Mouse (Mus musculus): ENCODE data around the gene Dis3l2. TPM values are rescaled to one million over a fixed set of nuclear protein-coding genes. Genes with fewer than 3 reads are reported as not detected.

The Dis3l2 gene
- polyA plus RNA-seq, 1 experiment from 2014 or later = 40.6 TPM

DNA sequence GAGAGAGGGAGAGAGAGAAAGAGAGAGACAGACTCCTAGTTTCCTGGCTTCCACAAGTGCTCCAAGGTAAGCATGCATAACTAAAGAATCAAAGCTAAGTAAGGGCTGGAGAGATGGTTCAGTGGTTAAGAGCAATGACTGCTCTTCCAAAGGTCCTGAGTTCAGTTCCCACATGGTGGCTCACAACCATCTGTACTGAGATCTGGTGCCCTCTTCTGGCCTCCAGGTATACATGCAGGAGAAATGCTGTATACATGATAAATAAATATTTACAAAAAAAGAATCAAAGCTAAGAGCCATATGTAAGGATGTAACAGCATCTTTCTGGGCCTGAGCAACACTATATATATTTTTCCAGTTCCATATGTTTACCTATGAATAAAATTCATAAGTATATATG, 357.3 kb downstream of the Dis3l2 start:
- DNase-seq (ENCODE audit: low spot score) = no peak
- Histone ChIP-seq H3K9ac (ENCODE audit: low read length) (no peak overlapping the region), H3K9me3 (ENCODE audit: control insufficient read depth, low read length) (no peaks in the 10 kb centered on the region), H3K27me3 (ENCODE audit: control insufficient read depth, insufficient read depth, low read length) (no peaks in the 10 kb centered on the region), H3K4me3 (ENCODE audit: low read depth, low read length) (no peak overlapping the region), H3K27ac (ENCODE audit: low read depth, low read length) (no peak overlapping the region), H3K4me2 (ENCODE audit: low read depth, low read length, severe bottlenecking) (no peak overlapping the region), H3K36me3 (ENCODE audit: control insufficient read depth, insufficient read depth, low read length) (no peaks in the 10 kb centered on the region), H3K4me1 (replicated peaks; ENCODE audit: control insufficient read depth, insufficient read depth, low read length) (no peaks in the 10 kb centered on the region)
- no peak for ATAC-seq (replicated peaks; ENCODE audit: low FRiP score)

- peak; percentile 64 for DNase-seq (ENCODE audit: low spot score)
- no peak overlapping the region for H3K4me2 ChIP-seq (ENCODE audit: low read depth, low read length, severe bottlenecking)
- H3K4me3 ChIP-seq (ENCODE audit: low read depth, low read length) = no peak overlapping the region
- H3K36me3 ChIP-seq (ENCODE audit: control insufficient read depth, insufficient read depth, low read length) = no peaks in the 10 kb centered on the region
- WGBS = 52% methylated on average over 16 of the region's 16 CpGs
- H3K4me1 ChIP-seq (replicated peaks; ENCODE audit: control insufficient read depth, insufficient read depth, low read length) = no peaks in the 10 kb centered on the region
- no peaks in the 10 kb centered on the region for H3K27me3 ChIP-seq (ENCODE audit: control insufficient read depth, insufficient read depth, low read length)
- H3K9me3 ChIP-seq (ENCODE audit: control insufficient read depth, low read length) = no peaks in the 10 kb centered on the region
- no peak overlapping the region for H3K27ac ChIP-seq (ENCODE audit: low read depth, low read length)
- no peak overlapping the region for H3K9ac ChIP-seq (ENCODE audit: low read length)
- no peak; the same call in 1 of the 2 replicates for ATAC-seq (replicated peaks; ENCODE audit: low FRiP score)
Measured at GRCm38 (mm10) chr1:87070720-87071119, 367.1 kb downstream of the Dis3l2 start.

DNA sequence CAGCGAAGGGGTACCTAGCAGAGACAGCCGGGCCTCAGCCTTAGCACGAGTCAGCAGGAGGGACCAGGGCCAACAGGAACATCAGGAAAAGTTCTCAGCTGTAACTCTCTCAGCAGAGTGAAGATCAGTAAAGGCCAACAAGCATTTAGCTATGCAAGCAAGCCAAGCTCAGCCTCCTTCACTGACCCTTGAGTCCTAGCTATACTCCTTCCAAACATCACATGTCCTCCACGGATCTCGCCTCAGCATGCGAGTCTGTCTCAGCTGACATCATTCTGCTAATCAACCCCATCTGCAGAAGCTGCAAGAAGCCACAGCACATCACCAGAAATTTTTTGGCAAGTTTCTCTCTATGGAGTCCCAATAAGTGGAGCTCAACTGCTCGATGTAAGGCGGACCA, 370.2 kb downstream of the Dis3l2 start:
- Histone ChIP-seq H3K9me3 (ENCODE audit: control insufficient read depth, low read length) (no peaks in the 10 kb centered on the region), H3K9ac (ENCODE audit: low read length) (no peak overlapping the region), H3K27ac (ENCODE audit: low read depth, low read length) (no peak overlapping the region), H3K27me3 (ENCODE audit: control insufficient read depth, insufficient read depth, low read length) (no peaks in the 10 kb centered on the region), H3K4me1 (replicated peaks; ENCODE audit: control insufficient read depth, insufficient read depth, low read length) (no peaks in the 10 kb centered on the region), H3K4me2 (ENCODE audit: low read depth, low read length, severe bottlenecking) (no peak overlapping the region), H3K4me3 (ENCODE audit: low read depth, low read length) (no peak overlapping the region), H3K36me3 (ENCODE audit: control insufficient read depth, insufficient read depth, low read length) (no peaks in the 10 kb centered on the region)
- WGBS = 94% methylated on average over 8 of the region's 8 CpGs
- ATAC-seq (replicated peaks; ENCODE audit: low FRiP score) (no peak), DNase-seq (ENCODE audit: low spot score) (no peak)

DNA sequence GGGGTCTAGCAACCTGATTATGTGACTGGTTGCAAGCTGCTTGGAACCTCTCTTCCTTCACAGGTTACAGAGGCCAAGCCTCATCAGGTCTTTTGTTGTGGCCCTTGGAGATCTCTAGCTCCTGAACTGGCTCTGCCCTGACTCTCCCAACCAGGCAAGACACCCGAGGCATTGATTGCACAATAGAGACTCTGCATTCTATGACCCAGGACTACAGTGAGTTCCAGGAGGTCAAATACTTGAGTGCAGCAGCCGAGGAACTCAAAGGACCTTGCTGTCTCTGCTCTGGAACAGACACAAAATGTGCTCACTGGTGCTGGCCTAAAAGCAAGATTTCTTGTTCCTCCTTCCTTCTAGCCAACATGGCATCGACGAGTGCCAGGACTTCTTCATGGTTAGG, 382.6 kb downstream of the Dis3l2 start:
- Histone ChIP-seq H3K4me1 (replicated peaks; ENCODE audit: control insufficient read depth, insufficient read depth, low read length) (no peaks in the 10 kb centered on the region), H3K27ac (ENCODE audit: low read depth, low read length) (no peak overlapping the region), H3K4me3 (ENCODE audit: low read depth, low read length) (no peak overlapping the region), H3K36me3 (ENCODE audit: control insufficient read depth, insufficient read depth, low read length) (no peaks in the 10 kb centered on the region), H3K9ac (ENCODE audit: low read length) (no peak overlapping the region), H3K9me3 (ENCODE audit: control insufficient read depth, low read length) (no peaks in the 10 kb centered on the region), H3K27me3 (ENCODE audit: control insufficient read depth, insufficient read depth, low read length) (no peaks in the 10 kb centered on the region), H3K4me2 (ENCODE audit: low read depth, low read length, severe bottlenecking) (no peak overlapping the region)
- ATAC-seq (replicated peaks; ENCODE audit: low FRiP score) = no peak
- 78% methylated on average over 4 of the region's 4 CpGs for WGBS
- DNase-seq (ENCODE audit: low spot score) = no peak

GRCm38 (mm10) chr1:87086964-87087363, 383.4 kb downstream of the Dis3l2 start:
- H3K27ac ChIP-seq (ENCODE audit: low read depth, low read length) = no peak overlapping the region
- no peaks in the 10 kb centered on the region for H3K4me1 ChIP-seq (replicated peaks; ENCODE audit: control insufficient read depth, insufficient read depth, low read length)
- H3K36me3 ChIP-seq (ENCODE audit: control insufficient read depth, insufficient read depth, low read length) = no peaks in the 10 kb centered on the region
- H3K4me2 ChIP-seq (ENCODE audit: low read depth, low read length, severe bottlenecking) = no peak overlapping the region
- DNase-seq (ENCODE audit: low spot score) (no peak), ATAC-seq (replicated peaks; ENCODE audit: low FRiP score) (no peak)
- no peak overlapping the region for H3K9ac ChIP-seq (ENCODE audit: low read length)
- no peaks in the 10 kb centered on the region for H3K27me3 ChIP-seq (ENCODE audit: control insufficient read depth, insufficient read depth, low read length)
- H3K9me3 ChIP-seq (ENCODE audit: control insufficient read depth, low read length) = no peaks in the 10 kb centered on the region
- no peak overlapping the region for H3K4me3 ChIP-seq (ENCODE audit: low read depth, low read length)
- WGBS = 74% methylated on average over 17 of the region's 17 CpGs

GRCm38 (mm10) chr1:87089251-87089650, 385.6 kb downstream of the Dis3l2 start:
- Histone ChIP-seq H3K27me3 (ENCODE audit: control insufficient read depth, insufficient read depth, low read length) (no peaks in the 10 kb centered on the region), H3K9ac (ENCODE audit: low read length) (no peak overlapping the region), H3K9me3 (ENCODE audit: control insufficient read depth, low read length) (no peaks in the 10 kb centered on the region), H3K27ac (ENCODE audit: low read depth, low read length) (no peak overlapping the region), H3K36me3 (ENCODE audit: control insufficient read depth, insufficient read depth, low read length) (no peaks in the 10 kb centered on the region), H3K4me3 (ENCODE audit: low read depth, low read length) (no peak overlapping the region), H3K4me2 (ENCODE audit: low read depth, low read length, severe bottlenecking) (no peak overlapping the region), H3K4me1 (replicated peaks; ENCODE audit: control insufficient read depth, insufficient read depth, low read length) (no peaks in the 10 kb centered on the region)
- WGBS = 87% methylated on average over 11 of the region's 11 CpGs
- DNase-seq (ENCODE audit: low spot score) (no peak), ATAC-seq (replicated peaks; ENCODE audit: low FRiP score) (no peak)

GRCm38 (mm10) chr1:87089828-87090227, 386.2 kb downstream of the Dis3l2 start, which contains the start of gene Alppl2:
Alppl2 (minus strand) TSS chr1:87089928.
- ATAC-seq (replicated peaks; ENCODE audit: low FRiP score) = no peak
- WGBS = 81% methylated on average over 4 of the region's 4 CpGs

GRCm38 (mm10) chr1:87095642-87096041, 392.0 kb downstream of the Dis3l2 start:
- ATAC-seq (replicated peaks; ENCODE audit: low FRiP score) (no peak), DNase-seq (ENCODE audit: low spot score) (no peak)
- no peak overlapping the region for H3K27ac ChIP-seq (ENCODE audit: low read depth, low read length)
- no peaks in the 10 kb centered on the region for H3K36me3 ChIP-seq (ENCODE audit: control insufficient read depth, insufficient read depth, low read length)
- no peak overlapping the region for H3K4me2 ChIP-seq (ENCODE audit: low read depth, low read length, severe bottlenecking)
- no peak overlapping the region for H3K9ac ChIP-seq (ENCODE audit: low read length)
- WGBS = 78% methylated on average over 8 of the region's 8 CpGs
- H3K4me1 ChIP-seq (replicated peaks; ENCODE audit: control insufficient read depth, insufficient read depth, low read length) = no peaks in the 10 kb centered on the region
- peaks cover 3% of the 10 kb centered on the region; the same call in 1 of the 2 replicates for H3K27me3 ChIP-seq (ENCODE audit: control insufficient read depth, insufficient read depth, low read length)
- no peaks in the 10 kb centered on the region for H3K9me3 ChIP-seq (ENCODE audit: control insufficient read depth, low read length)
- H3K4me3 ChIP-seq (ENCODE audit: low read depth, low read length) = no peak overlapping the region

More at GRCm38 (mm10) chr1:87089828-87090227, 386.2 kb downstream of the Dis3l2 start, which contains the start of gene Alppl2:
- no peak for DNase-seq (ENCODE audit: low spot score)
- Histone ChIP-seq H3K27me3 (ENCODE audit: control insufficient read depth, insufficient read depth, low read length) (no peaks in the 10 kb centered on the region), H3K36me3 (ENCODE audit: control insufficient read depth, insufficient read depth, low read length) (no peaks in the 10 kb centered on the region), H3K9me3 (ENCODE audit: control insufficient read depth, low read length) (no peaks in the 10 kb centered on the region), H3K4me1 (replicated peaks; ENCODE audit: control insufficient read depth, insufficient read depth, low read length) (no peaks in the 10 kb centered on the region), H3K4me2 (ENCODE audit: low read depth, low read length, severe bottlenecking) (no peak within 1 kb of the TSS), H3K4me3 (ENCODE audit: low read depth, low read length) (no peak within 1 kb of the TSS), H3K27ac (ENCODE audit: low read depth, low read length) (no peak within 1 kb of the TSS), H3K9ac (ENCODE audit: low read length) (no peak within 1 kb of the TSS)

DNA sequence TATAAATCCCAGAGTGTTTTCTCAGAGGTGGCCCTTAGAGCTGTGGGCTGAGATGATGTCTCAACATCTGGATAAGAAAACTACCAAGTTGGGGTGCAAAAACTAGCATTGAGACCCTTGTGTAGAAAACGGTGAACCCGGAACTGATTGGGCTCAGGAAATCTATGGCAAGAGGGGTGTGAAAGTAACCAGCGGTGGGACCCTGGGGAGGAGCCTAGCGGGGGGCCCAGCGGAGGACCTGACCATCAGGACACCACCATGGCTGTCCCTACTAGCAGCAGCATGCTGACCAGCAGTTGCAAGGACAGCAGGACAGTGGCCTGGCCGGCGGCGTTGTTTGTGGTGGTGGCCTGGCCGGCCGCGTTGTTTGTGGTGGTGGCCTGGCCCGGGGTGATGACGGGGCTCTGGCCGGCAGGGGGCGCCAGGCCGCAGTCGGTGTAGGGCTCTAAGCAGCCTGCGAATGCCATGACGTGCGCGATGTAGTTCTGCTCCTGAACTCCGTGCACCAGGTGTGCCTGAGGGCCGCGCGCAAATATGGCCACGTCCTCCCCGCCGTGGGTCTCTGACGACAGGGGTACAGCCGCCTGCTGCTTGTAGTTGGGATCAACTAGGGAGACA, 394.9 kb downstream of the Dis3l2 start:
- peaks cover 3% of the 10 kb centered on the region; the same call in 1 of the 2 replicates for H3K27me3 ChIP-seq (ENCODE audit: control insufficient read depth, insufficient read depth, low read length)
- H3K36me3 ChIP-seq (ENCODE audit: control insufficient read depth, insufficient read depth, low read length) = no peaks in the 10 kb centered on the region
- H3K4me3 ChIP-seq (ENCODE audit: low read depth, low read length) = no peak overlapping the region
- WGBS = 12% methylated on average over 30 of the region's 30 CpGs
- peak; percentile 86 for DNase-seq (ENCODE audit: low spot score)
- H3K4me1 ChIP-seq (replicated peaks; ENCODE audit: control insufficient read depth, insufficient read depth, low read length) = no peaks in the 10 kb centered on the region
- H3K4me2 ChIP-seq (ENCODE audit: low read depth, low read length, severe bottlenecking) = peak overlapping the region; percentile 40
- H3K9ac ChIP-seq (ENCODE audit: low read length) = no peak overlapping the region
- H3K27ac ChIP-seq (ENCODE audit: low read depth, low read length) = no peak overlapping the region
- ATAC-seq (replicated peaks; ENCODE audit: low FRiP score) = peak; percentile 80
- no peaks in the 10 kb centered on the region for H3K9me3 ChIP-seq (ENCODE audit: control insufficient read depth, low read length)
